Mouse (Mus musculus) midbrain, embryonic 14.5 days (tissue): Measurements from ENCODE around the gene Apba3. TPM values are rescaled to one million over a fixed set of nuclear protein-coding genes. Genes with fewer than 3 reads are reported as not detected.
A peak's percentile ranks its signal among the peaks of the same experiment; 100 is the strongest.
"Not testable (repeated sequence)": the region's sequence is repeated elsewhere in the genome, so short reads cannot be mapped to it uniquely, and the experiment has no call there.

Experiments used
- ATAC-seq: fragments of 200-750 bp; cut with Nextera tagmentation; 2 replicates; pipeline ENCODE4 v1.8.0; 2017; ENCODE audit warnings: moderate number of reproducible peaks, moderate library complexity; ENCODE audit not compliant: low FRiP score, low TSS enrichment
- DNase-seq: peaks from one replicate; pipeline ENCODE4 v3.0.0-alpha.2; 2015
- H3K27ac ChIP-seq: fragments of 300-500 bp; sonication (generic); replicated peaks from 2 replicates; pipeline ENCODE4 v1.5.1; 2014; ENCODE audit warnings: mild to moderate bottlenecking, low read depth, low read length, moderate library complexity
- H3K27me3 ChIP-seq: fragments of 300-500 bp; sonication (generic); 2 replicates; pipeline ENCODE4 v1.6.1; 2014; ENCODE audit warnings: low read length, control low read depth, mixed read lengths; ENCODE audit not compliant: control insufficient read depth, insufficient read depth
- H3K36me3 ChIP-seq: fragments of 300-500 bp; sonication (generic); 2 replicates; pipeline ENCODE4 v1.6.1; 2014; ENCODE audit warnings: low read length, control low read depth; ENCODE audit not compliant: control insufficient read depth, insufficient read depth
- H3K4me1 ChIP-seq: fragments of 300-500 bp; sonication (generic); 2 replicates; pipeline ENCODE4 v1.6.1; 2014; ENCODE audit warnings: mild to moderate bottlenecking, antibody characterized with exemption, low read length, control low read depth; ENCODE audit not compliant: control insufficient read depth, insufficient read depth
- H3K4me2 ChIP-seq: fragments of 300-500 bp; sonication (generic); 2 replicates; pipeline ENCODE4 v1.6.1; 2014; ENCODE audit warnings: mild to moderate bottlenecking, low read length, moderate library complexity
- H3K4me3 ChIP-seq: fragments of 300-500 bp; sonication (generic); replicated peaks from 2 replicates; pipeline ENCODE4 v1.5.1; 2014; ENCODE audit warnings: low read depth, low read length
- H3K9ac ChIP-seq: fragments of 300-500 bp; sonication (generic); replicated peaks from 2 replicates; pipeline ENCODE4 v1.6.1; 2014; ENCODE audit warnings: mild to moderate bottlenecking, low read length, moderate library complexity
- H3K9me3 ChIP-seq: fragments of 300-500 bp; sonication (generic); 2 replicates; pipeline ENCODE4 v1.6.1; 2016; ENCODE audit warnings: low read length, control low read depth, mixed read lengths; ENCODE audit not compliant: control insufficient read depth
- WGBS: fragments of 180-500 bp; shearing (Covaris S2); extraction: QIAGEN DNeasy Blood & Tissue Kit; methylation state at CpG from one replicate; pipeline ENCODE4 v1.1.7; 2014; 5-methylcytosine and 5-hydroxymethylcytosine counted together
- polyA plus RNA-seq: library from polyadenylated mRNA; unstranded; fragments of >200 nt; fragmentation: Nextera tagmentation; extraction: Ambion mirVana; gene quantifications from 2 replicates; pipeline ENCODE4 v1.2.1, GENCODE M21; 2014

Gene Apba3
- polyA plus RNA-seq, result 25.1 and 27.5 TPM in 2 replicates

DNA sequence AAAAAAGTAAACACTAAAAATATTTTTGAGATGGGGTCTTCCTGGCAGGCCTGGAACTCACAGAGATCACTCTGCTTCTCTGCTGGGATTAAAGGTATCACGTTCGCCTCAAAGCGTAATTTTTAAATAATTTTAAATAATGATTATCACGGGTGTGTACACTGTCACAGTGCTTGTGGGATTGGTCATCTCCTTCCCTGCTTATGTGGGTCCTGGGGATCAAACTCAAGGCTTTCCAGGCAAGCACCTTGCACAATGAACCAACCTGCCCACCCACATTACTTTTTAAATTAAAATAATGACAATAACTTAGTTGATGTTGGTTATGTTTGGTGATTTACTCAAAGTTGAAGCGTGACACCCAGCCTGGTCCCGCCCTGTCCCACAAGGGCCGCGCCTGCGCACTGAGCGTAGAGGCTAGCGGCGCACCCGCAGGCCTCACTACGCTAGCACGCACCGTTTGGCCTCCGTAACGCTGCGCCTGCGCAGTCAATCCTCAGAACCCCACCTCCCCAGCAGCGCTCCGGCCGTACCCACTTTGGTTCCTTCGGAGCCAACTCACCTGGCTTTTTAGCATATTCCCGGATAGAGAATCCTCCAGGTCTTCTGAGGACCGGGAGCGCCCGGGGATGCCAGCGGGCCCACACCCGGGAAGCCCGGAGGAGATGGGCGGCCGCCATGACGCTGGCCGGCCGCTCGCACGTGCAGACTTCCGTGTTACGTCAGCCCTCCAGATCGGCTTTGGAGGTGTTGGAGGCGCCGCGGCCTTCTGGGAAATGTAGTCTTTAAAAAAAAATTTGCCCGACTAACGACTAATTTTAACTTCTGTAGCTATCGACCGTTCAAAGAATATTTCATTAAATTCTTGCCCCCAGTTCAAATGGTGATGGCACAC, at the start of gene Apba3, which contains the start of gene Mrpl54:
Gene Apba3 (plus strand): TSS at position 750 of the 895 bp plus-strand sequence.
Gene Mrpl54 (minus strand): TSS at position 724 of the 895 bp plus-strand sequence.
- Histone ChIP-seq H3K4me2 (peak within 1 kb of the TSS; percentile 71), H3K27ac (peak within 1 kb of the TSS; percentile 81), H3K9me3 (no peaks in the 10 kb centered on the region), H3K4me1 (peaks cover 12% of the 10 kb centered on the region; the same call in 1 of the 2 replicates), H3K9ac (peak within 1 kb of the TSS; percentile 68), H3K27me3 (no peaks in the 10 kb centered on the region), H3K4me3 (peak within 1 kb of the TSS; percentile 58), H3K36me3 (peaks cover 43% of the 10 kb centered on the region)
- WGBS, result 2% methylated on average over 48 of the region's 48 CpGs
- peak; percentile 93 for ATAC-seq
- DNase-seq, result peak; percentile 99

DNA sequence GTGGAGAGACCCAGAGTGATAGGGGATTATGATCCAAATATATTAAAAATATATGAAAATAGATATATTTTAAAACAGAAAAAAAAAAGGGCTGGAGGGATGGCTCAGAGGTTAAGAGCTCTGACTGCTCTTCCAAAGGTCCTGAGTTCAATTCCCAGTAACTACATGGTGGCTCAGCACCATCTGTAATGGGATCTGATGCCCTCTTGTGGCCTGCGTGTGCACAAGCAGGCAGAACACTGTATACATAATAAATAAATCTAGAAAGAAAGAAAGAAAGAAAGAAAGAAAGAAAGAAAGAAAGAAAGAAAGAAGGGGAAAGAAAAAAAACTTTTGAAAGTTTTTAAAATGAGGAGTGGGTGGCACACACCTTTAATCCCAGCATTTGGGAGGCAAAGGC, 49.5 kb upstream of the Apba3 start:
- H3K27ac ChIP-seq, H3K4me2 ChIP-seq, H3K27me3 ChIP-seq, H3K4me3 ChIP-seq, H3K9me3 ChIP-seq, H3K9ac ChIP-seq, ATAC-seq, H3K4me1 ChIP-seq: not testable (repeated sequence)
- H3K36me3 ChIP-seq, result peaks cover 92% of the 10 kb centered on the region
- 18% methylated on average over 1 of the region's 1 CpGs for WGBS
- peak; percentile 64 for DNase-seq

DNA sequence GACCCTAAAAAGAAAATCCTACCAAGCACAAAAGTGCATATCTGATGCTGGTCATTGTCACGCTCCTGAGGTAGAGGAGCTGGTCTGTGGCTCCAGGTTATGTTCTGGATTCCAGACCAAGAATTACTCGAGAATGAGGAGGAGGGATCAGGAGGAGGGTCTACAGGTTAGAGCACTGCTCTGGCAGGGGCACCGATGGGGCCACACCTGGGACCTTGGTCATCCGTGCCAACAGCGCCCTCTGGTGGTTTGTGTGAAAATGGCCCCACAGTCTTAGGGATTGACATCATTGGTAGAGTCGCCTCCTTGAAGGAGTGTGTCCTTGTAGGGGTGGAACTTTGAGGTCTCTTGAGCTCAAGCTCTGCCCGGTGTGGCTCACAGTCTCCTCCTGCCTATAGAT, 48.8 kb upstream of the Apba3 start:
- no peaks in the 10 kb centered on the region for H3K27me3 ChIP-seq
- no peaks in the 10 kb centered on the region for H3K9me3 ChIP-seq
- H3K36me3 ChIP-seq, result peaks cover 91% of the 10 kb centered on the region
- no peak overlapping the region for H3K4me2 ChIP-seq
- H3K27ac ChIP-seq, result no peak overlapping the region
- DNase-seq (peak; percentile 64), ATAC-seq (no peak)
- WGBS, result 44% methylated on average over 7 of the region's 7 CpGs
- no peaks in the 10 kb centered on the region for H3K4me1 ChIP-seq
- no peak overlapping the region for H3K9ac ChIP-seq
- H3K4me3 ChIP-seq, result no peak overlapping the region

DNA sequence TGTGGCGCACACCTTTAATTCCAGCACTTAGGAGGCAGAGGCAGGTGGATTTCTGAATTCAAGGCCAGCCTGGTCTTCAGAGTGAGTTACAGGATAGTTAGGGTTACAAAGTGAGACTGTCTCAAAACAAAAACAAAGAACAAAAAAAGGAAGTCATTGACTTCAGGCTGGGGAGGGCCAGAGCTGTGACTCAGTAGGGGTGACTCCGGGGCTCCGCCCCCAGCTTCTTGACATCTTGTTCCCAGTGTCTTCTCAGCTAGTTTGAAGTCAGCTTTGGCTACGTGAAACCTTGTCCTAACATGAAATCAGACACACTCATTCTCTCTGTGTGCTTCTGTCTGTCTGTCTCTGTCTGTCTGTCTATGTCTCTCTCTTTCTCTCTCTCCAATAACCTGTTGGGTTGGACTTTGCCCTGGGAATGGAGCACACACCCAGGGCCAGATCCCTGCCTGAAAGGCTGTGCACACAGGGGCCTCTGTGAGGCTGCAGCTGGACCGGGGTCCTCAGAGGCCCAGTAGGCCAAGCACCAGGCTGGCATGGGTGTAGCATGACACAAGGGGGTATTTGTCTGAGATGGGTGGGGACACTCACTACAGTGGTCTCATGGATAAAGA, 45.3 kb upstream of the Apba3 start:
- no peak overlapping the region for H3K4me2 ChIP-seq
- no peaks in the 10 kb centered on the region for H3K27me3 ChIP-seq
- no peak overlapping the region for H3K9ac ChIP-seq
- no peak overlapping the region for H3K4me3 ChIP-seq
- H3K9me3 ChIP-seq, result no peaks in the 10 kb centered on the region
- DNase-seq (no peak), ATAC-seq (no peak)
- H3K36me3 ChIP-seq, result peaks cover 81% of the 10 kb centered on the region
- H3K4me1 ChIP-seq, result no peaks in the 10 kb centered on the region
- 89% methylated on average over 5 of the region's 5 CpGs for WGBS
- no peak overlapping the region for H3K27ac ChIP-seq

DNA sequence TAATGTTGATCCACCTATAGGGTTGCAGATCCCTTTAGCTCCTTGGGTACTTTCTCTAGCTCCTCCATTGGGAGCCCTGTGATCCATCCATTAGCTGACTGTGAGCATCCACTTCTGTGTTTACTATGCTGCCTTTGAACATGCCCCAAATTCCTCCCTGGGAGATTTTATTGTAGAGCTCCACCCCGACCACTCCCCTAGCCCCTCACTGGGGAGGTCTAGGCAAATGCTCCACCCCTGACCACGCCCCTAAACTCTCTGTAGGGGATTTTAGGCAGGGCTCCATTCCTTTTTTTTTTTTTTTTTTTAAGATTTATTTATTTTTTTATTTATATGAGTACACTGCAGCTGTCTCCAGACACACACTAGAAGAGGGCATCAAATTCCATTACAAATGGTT, 43.0 kb upstream of the Apba3 start:
- H3K36me3 ChIP-seq, result peaks cover 66% of the 10 kb centered on the region

DNA sequence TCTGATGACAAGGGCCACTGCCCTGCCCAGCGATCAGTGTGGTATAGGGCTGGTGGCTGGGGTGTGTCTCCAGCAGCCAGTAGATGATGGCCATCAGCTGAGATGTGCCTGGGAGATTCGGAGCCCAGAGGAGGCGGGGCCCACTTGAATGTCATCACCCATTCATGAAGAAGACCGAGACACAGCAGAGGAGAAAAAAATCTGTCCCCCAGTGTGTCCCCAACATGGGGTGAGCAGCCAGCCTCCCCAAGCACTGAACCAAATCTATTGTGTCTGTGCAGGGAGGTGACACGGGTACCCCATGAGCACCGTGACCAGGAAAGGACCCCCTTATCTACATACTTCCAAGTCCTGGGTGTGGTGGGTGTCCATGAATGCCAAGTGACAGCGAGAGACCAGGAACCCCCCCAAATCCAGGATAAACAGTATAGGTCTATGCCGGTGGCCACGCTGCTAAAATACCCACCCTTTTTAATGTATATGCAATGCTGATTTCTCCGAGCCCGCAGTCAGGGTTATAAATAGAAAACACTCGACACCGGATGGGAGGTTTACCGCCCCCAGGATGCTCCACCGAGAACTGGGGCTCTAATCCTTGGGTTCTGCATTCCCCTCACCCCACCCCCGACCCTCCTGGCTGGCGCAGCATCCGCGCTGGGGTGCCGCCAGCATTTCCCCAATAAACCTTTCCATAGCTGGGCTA, 36.9 kb upstream of the Apba3 start:
- WGBS, result 7% methylated on average over 20 of the region's 20 CpGs
- peak; percentile 3; the same call in 1 of the 2 replicates for ATAC-seq
- peak overlapping the region; percentile 85 for H3K4me3 ChIP-seq

More for the DNA sequence above, 43.0 kb upstream of the Apba3 start:
- not testable (repeated sequence) for H3K4me1 ChIP-seq, H3K4me2 ChIP-seq, H3K4me3 ChIP-seq, H3K27ac ChIP-seq, H3K27me3 ChIP-seq, H3K9ac ChIP-seq, ATAC-seq, H3K9me3 ChIP-seq, DNase-seq
- WGBS, result 61% methylated on average over 2 of the region's 2 CpGs

DNA sequence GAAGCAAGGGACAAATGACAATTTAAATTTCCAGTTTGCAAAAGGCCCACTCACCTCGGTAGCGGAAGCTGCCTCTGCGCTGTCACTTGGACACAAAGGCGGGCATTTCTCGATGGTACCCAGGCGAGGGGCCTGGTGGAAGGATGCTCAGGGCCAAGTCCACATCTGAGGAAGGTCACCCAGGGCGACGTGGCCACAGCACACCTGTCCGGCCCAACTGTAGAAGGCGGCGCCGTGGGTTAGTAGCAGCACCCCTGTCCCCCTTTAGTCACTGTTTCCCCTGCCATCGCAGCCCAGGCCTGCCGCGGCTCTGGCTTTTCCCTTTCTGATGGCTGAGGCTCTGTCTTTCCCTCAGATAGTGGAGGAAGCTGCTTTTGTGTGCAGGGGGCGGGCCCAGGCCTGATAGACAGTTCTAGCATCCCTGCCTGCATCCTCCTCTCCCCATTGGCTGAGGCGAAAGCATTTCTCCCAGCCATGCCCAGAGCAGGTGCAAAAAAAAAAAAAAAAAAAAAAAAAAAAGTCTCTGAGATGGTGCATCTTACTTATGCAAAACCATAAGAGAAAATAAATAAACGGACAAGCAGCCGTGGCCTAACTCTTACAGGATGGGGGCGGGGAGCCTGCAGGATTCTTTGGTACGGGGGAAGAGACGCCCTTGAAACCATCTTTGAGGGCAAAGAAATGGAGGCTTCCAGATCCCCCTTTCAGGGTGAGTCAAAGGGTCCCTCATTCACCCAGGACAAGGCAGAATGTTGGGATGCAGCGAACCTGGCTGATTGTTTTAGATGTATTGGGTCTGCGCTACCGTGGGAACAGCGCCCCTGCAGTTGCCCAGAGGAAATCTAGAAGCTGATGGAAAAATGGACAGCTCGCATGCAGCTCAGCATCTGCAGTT, 36.1 kb upstream of the Apba3 start, which contains the start of gene Atcay:
Gene Atcay (minus strand): TSS at position 396 of the 895 bp plus-strand sequence.
- Histone ChIP-seq H3K9ac (peak within 1 kb of the TSS; percentile 88), H3K9me3 (no peaks in the 10 kb centered on the region), H3K27me3 (no peaks in the 10 kb centered on the region), H3K4me1 (peaks cover 34% of the 10 kb centered on the region), H3K4me3 (peak within 1 kb of the TSS; percentile 85), H3K36me3 (peaks cover 9% of the 10 kb centered on the region), H3K27ac (peak within 1 kb of the TSS; percentile 92), H3K4me2 (peak within 1 kb of the TSS; percentile 77)
- ATAC-seq, result peak; percentile 92
- 2% methylated on average over 27 of the region's 27 CpGs for WGBS
- peak; percentile 92 for DNase-seq

More for the DNA sequence above, 36.9 kb upstream of the Apba3 start:
- Histone ChIP-seq H3K9ac (peak overlapping the region; percentile 88), H3K4me1 (peaks cover 34% of the 10 kb centered on the region), H3K27me3 (no peaks in the 10 kb centered on the region), H3K36me3 (peaks cover 14% of the 10 kb centered on the region), H3K27ac (peak overlapping the region; percentile 92), H3K9me3 (no peaks in the 10 kb centered on the region), H3K4me2 (peak overlapping the region; percentile 77)
- DNase-seq, result peak; percentile 49
